Mouse (Mus musculus): Measurements from ENCODE around the gene Ptch2. TPM values are rescaled to one million over a fixed set of nuclear protein-coding genes. Genes with fewer than 3 reads are reported as not detected.

The Ptch2 gene
- polyA plus RNA-seq, 1 experiment from 2014 or later, result 1.3 TPM

- H3K4me2 ChIP-seq (replicated peaks; ENCODE audit: low read depth), result no peak overlapping the region
- no peak for TF ChIP-seq CTCF (IDR thresholded peaks at IDR 0.05; ENCODE audit: low read depth)
- 0 out of 2 replicates have a peak, but pooled peaks cover 9% of the 10 kb centered on the region for H3K4me1 ChIP-seq (replicated peaks; ENCODE audit: control insufficient read depth, insufficient read depth, low read length)
- no peak for ATAC-seq
- no peak overlapping the region for H3K9ac ChIP-seq (ENCODE audit: low read depth, low read length)
- H3K27me3 ChIP-seq (replicated peaks; ENCODE audit: control insufficient read depth, insufficient read depth, low read length), result no peaks in the 10 kb centered on the region
- H3K4me3 ChIP-seq (ENCODE audit: low read depth, low read length), result no peak overlapping the region
- H3K36me3 ChIP-seq (ENCODE audit: control insufficient read depth, insufficient read depth), result peaks cover 8% of the 10 kb centered on the region
- H3K9me3 ChIP-seq (ENCODE audit: control insufficient read depth), result no peaks in the 10 kb centered on the region
- WGBS, result 77% methylated on average over 7 of the region's 9 CpGs
- H3K27ac ChIP-seq (ENCODE audit: low read depth, low read length), result no peak overlapping the region
Observed at GRCm38 (mm10) chr4:117123546-117124217, 27.8 kb downstream of the Ptch2 start.

GRCm38 (mm10) chr4:117124218-117124517 lies 28.3 kb downstream of the Ptch2 start:
- TF ChIP-seq CTCF (IDR thresholded peaks at IDR 0.05; ENCODE audit: low read depth), result no peak
- Histone ChIP-seq H3K4me2 (replicated peaks; ENCODE audit: low read depth) (no peak overlapping the region), H3K27ac (ENCODE audit: low read depth, low read length) (no peak overlapping the region), H3K4me3 (ENCODE audit: low read depth, low read length) (no peak overlapping the region), H3K4me1 (replicated peaks; ENCODE audit: control insufficient read depth, insufficient read depth, low read length) (0 out of 2 replicates have a peak, but pooled peaks cover 9% of the 10 kb centered on the region), H3K9me3 (ENCODE audit: control insufficient read depth) (no peaks in the 10 kb centered on the region), H3K9ac (ENCODE audit: low read depth, low read length) (no peak overlapping the region; the same call in 1 of the 2 replicates), H3K27me3 (replicated peaks; ENCODE audit: control insufficient read depth, insufficient read depth, low read length) (no peaks in the 10 kb centered on the region), H3K36me3 (ENCODE audit: control insufficient read depth, insufficient read depth) (peaks cover 13% of the 10 kb centered on the region)
- ATAC-seq, result no peak
- 76% methylated on average over 3 of the region's 3 CpGs for WGBS

- Histone ChIP-seq H3K9me3 (ENCODE audit: control insufficient read depth) (no peaks in the 10 kb centered on the region), H3K9ac (ENCODE audit: low read depth, low read length) (no peak overlapping the region; the same call in 1 of the 2 replicates), H3K36me3 (ENCODE audit: control insufficient read depth, insufficient read depth) (peaks cover 19% of the 10 kb centered on the region), H3K4me2 (replicated peaks; ENCODE audit: low read depth) (0 out of 2 replicates have a peak overlapping the region, but pooled peaks have one; percentile 4), H3K27me3 (replicated peaks; ENCODE audit: control insufficient read depth, insufficient read depth, low read length) (no peaks in the 10 kb centered on the region), H3K4me1 (replicated peaks; ENCODE audit: control insufficient read depth, insufficient read depth, low read length) (0 out of 2 replicates have a peak, but pooled peaks cover 9% of the 10 kb centered on the region), H3K27ac (ENCODE audit: low read depth, low read length) (peak overlapping the region; percentile 84), H3K4me3 (ENCODE audit: low read depth, low read length) (no peak overlapping the region)
- ATAC-seq, result no peak
- no peak for TF ChIP-seq CTCF (IDR thresholded peaks at IDR 0.05; ENCODE audit: low read depth)
- 54% methylated on average over 14 of the region's 14 CpGs for WGBS
Observed at GRCm38 (mm10) chr4:117124518-117125347, 28.9 kb downstream of the Ptch2 start.

GRCm38 (mm10) chr4:117125348-117125909 lies 29.6 kb downstream of the Ptch2 start, which contains the start of gene Btbd19:
Btbd19 (minus strand) TSS chr4:117125725.
- TF ChIP-seq CTCF (IDR thresholded peaks at IDR 0.05; ENCODE audit: low read depth), result no peak
- WGBS, result 35% methylated on average over 8 of the region's 8 CpGs
- Histone ChIP-seq H3K27ac (ENCODE audit: low read depth, low read length) (peak within 1 kb of the TSS; percentile 84), H3K9ac (ENCODE audit: low read depth, low read length) (peak within 1 kb of the TSS; percentile 13; the same call in 1 of the 2 replicates), H3K36me3 (ENCODE audit: control insufficient read depth, insufficient read depth) (peaks cover 20% of the 10 kb centered on the region), H3K27me3 (replicated peaks; ENCODE audit: control insufficient read depth, insufficient read depth, low read length) (no peaks in the 10 kb centered on the region), H3K4me1 (replicated peaks; ENCODE audit: control insufficient read depth, insufficient read depth, low read length) (0 out of 2 replicates have a peak, but pooled peaks cover 9% of the 10 kb centered on the region), H3K4me3 (ENCODE audit: low read depth, low read length) (no peak within 1 kb of the TSS), H3K4me2 (replicated peaks; ENCODE audit: low read depth) (0 out of 2 replicates have a peak within 1 kb of the TSS, but pooled peaks have one; percentile 4), H3K9me3 (ENCODE audit: control insufficient read depth) (no peaks in the 10 kb centered on the region)
- ATAC-seq, result no peak

GRCm38 (mm10) chr4:117125910-117126674 lies 30.2 kb downstream of the Ptch2 start:
- WGBS, result 44% methylated on average over 15 of the region's 15 CpGs
- Histone ChIP-seq H3K4me1 (replicated peaks; ENCODE audit: control insufficient read depth, insufficient read depth, low read length) (0 out of 2 replicates have a peak, but pooled peaks cover 9% of the 10 kb centered on the region), H3K9me3 (ENCODE audit: control insufficient read depth) (no peaks in the 10 kb centered on the region), H3K27ac (ENCODE audit: low read depth, low read length) (peak overlapping the region; percentile 84), H3K9ac (ENCODE audit: low read depth, low read length) (peak overlapping the region; percentile 13; the same call in 1 of the 2 replicates), H3K27me3 (replicated peaks; ENCODE audit: control insufficient read depth, insufficient read depth, low read length) (no peaks in the 10 kb centered on the region), H3K4me2 (replicated peaks; ENCODE audit: low read depth) (no peak overlapping the region), H3K4me3 (ENCODE audit: low read depth, low read length) (no peak overlapping the region), H3K36me3 (ENCODE audit: control insufficient read depth, insufficient read depth) (peaks cover 20% of the 10 kb centered on the region)
- peak; percentile 76 for ATAC-seq
- TF ChIP-seq CTCF (IDR thresholded peaks at IDR 0.05; ENCODE audit: low read depth), result 0 out of 2 replicates have a peak, but pooled peaks have one; percentile 5

All from intestine, postnatal 0 days (tissue).